Mouse (Mus musculus): ENCODE results near the gene Rp9.

DNA sequence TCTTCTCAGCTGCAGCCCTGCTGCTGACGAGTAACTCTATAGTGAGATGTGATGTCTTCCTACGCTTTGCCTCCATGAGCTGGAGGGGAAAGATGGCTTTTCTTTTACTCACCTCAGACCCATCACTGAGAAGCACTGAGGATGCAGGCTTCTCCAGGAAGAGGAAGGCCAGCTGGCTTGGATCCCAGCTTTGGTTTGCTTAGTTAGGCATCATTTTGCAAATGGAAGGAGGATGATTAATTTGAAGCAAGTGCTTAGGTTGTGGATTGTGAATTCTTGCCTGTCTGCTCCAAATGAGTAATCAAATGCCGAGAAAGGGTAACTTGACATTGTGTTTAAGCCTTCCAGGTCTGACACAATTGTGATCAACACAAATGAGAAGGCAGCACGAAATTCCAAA is 70.5 kb downstream of the Rp9 start:
- TF ChIP-seq CTCF (IDR thresholded peaks at IDR 0.05; ENCODE audit: borderline replicate concordance, insufficient read depth, low read length) (no peak), POLR2A (IDR thresholded peaks at IDR 0.05; ENCODE audit: low read depth, low read length) (no peak)

Measured in embryonic fibroblast, embryonic 13.5 days (primary cell).